Mouse (Mus musculus): ENCODE results near the gene Kcnk3.

Kcnk3 gene

GRCm38 (mm10) chr5:30588301-30588968 lies 465 bp downstream of the Kcnk3 start:
- DNase-seq (ENCODE audit: low read depth, low spot score): peak; percentile 34

- DNase-seq (ENCODE audit: low read depth, low spot score): no peak
Measured at GRCm38 (mm10) chr5:30589069-30589468, 1.1 kb downstream of the Kcnk3 start.

DNA sequence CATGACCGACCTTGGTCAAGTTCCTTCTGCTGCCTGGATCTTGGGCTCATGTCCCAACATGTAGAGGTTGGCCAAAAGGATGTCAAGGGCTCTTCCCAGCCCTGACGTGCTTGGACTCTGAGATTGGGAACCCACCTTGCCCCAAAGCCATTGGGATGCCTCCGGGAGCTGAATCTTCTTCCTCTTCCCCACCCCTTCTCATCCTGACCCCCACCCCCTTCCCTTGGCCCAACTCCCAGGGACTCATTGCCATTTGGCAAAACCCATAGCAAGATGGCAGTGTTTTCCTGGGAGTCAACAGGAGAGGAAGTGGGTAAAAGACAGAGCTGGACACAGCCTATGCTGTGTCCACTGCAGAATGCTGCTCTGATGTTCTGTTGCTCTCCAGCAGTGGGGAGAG lies 1.6 kb downstream of the Kcnk3 start:
- DNase-seq (ENCODE audit: low read depth, low spot score): no peak

DNA sequence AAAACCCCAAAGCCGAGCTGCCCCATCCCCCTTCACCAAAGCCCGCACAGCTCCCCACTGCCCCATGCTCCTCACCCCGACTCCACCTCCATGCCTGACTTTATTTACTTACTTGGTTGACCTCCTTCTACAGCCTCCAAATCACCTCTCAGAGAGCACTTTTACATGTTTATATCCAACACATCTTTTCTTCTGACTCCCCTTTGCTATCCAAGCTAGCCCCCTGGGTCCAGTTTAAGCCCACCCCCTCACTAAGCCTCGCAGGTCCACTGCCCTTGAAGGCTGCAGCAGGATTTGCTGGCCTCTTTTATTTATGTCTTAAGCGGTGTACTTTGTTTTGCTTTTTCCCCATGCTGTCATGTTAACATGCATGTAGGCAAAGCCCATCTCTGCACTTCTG lies 2.3 kb downstream of the Kcnk3 start:
- DNase-seq (ENCODE audit: low read depth, low spot score): no peak

GRCm38 (mm10) chr5:30591205-30591731 lies 3.3 kb downstream of the Kcnk3 start:
- no peak for DNase-seq (ENCODE audit: low read depth, low spot score)

DNA sequence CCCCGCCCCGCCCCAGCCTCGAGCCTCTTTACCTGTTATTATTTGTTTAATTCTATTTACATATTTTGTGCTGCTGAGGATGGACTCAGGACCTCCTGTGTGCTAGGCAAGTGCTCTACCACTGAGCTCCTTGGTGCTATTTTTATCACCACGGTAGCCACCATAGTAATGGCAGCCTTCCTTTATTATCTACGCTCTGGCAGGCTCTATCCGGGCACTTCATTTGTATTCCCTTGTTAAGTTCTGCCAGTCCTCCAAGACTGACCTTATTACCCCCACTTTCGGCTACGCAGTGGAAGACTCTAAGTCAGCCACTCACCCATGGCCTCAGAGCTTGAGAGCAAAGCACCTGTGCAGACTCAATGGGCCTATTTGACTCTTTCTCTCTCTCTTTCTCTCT lies 3.8 kb downstream of the Kcnk3 start:
- DNase-seq (ENCODE audit: low read depth, low spot score): no peak

- no peak for DNase-seq (ENCODE audit: low read depth, low spot score)
Measured at GRCm38 (mm10) chr5:30592279-30592980, 4.5 kb downstream of the Kcnk3 start.

- DNase-seq (ENCODE audit: low read depth, low spot score): no peak
Measured at GRCm38 (mm10) chr5:30593360-30593759, 5.4 kb downstream of the Kcnk3 start.

GRCm38 (mm10) chr5:30593811-30594504 lies 6.0 kb downstream of the Kcnk3 start:
- no peak for DNase-seq (ENCODE audit: low read depth, low spot score)

DNA sequence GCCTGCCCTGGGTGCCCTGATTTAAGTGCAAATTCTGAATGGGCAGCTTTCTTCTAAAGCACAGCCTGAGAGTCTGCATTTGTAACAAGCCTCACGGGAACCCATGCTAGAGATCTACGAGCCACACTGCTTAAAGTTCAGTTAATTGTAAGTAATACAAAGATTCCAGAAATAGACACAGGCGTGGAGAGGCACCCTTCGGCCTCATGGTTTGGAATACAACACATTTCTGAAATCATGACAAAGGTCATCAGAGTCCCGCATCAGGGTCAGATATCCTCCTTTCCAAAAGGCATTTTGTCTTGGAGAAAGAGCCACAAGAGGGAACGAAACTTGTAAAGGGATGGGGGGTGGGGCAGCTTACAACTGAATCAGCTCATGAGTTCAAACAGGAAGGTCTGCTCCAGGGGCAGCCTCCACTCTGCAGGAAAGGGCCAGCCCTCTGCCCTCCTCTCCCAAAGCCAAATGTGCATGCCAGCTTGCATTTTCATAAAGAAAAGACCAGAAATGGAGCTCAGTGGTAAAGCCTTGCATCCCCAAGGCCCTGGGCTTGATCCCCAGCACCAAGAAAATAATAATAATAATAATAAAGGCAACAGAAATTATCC lies 7.1 kb downstream of the Kcnk3 start:
- no peak for DNase-seq (ENCODE audit: low read depth, low spot score)

DNA sequence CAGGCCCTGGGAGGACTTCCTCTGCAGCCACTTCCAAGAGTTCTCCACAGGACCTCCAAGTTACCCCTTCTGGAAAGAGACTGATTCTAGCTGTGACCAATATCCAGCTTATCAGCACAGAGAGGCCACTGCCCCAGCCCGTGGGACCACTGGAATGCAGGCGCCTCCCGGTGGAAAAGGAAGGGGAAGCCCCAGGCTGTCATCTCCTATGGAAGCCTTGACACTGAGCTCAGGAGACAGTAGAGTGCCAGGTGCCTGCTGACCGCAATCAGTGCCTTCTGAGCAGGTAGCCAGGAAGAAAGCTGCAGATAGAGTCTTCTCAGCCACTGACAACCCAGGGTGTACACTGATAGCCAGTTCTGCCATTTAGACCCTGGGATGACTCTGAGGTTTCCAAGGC lies 13.4 kb downstream of the Kcnk3 start:
- DNase-seq (ENCODE audit: low read depth, low spot score): no peak

GRCm38 (mm10) chr5:30603255-30603654 lies 15.3 kb downstream of the Kcnk3 start:
- DNase-seq (ENCODE audit: low read depth, low spot score): no peak

GRCm38 (mm10) chr5:30603926-30604325 lies 16.0 kb downstream of the Kcnk3 start:
- no peak for DNase-seq (ENCODE audit: low read depth, low spot score)

DNA sequence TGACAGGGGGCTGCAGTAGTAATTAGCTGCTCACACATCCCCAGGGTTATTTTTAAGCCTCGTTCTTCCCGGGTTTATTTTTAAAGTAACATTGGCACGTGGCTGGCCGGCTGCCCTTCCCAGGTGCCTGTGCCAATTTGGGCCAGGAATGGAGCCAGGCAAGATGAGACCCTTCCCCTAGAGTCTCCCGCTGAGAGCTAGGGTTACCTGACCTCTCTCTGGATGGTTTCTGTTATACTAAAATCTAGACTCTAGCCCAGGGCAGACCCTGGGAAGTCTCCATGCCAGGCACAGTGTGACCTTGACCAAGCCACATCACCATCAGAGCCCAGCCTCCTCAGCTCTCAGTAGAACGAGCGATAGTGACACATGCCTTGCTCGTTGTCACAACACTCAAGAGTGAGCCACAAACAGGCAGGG lies 16.8 kb downstream of the Kcnk3 start:
- no peak for DNase-seq (ENCODE audit: low read depth, low spot score)

- DNase-seq (ENCODE audit: low read depth, low spot score): no peak
Measured at GRCm38 (mm10) chr5:30605649-30606048, 17.7 kb downstream of the Kcnk3 start.

DNA sequence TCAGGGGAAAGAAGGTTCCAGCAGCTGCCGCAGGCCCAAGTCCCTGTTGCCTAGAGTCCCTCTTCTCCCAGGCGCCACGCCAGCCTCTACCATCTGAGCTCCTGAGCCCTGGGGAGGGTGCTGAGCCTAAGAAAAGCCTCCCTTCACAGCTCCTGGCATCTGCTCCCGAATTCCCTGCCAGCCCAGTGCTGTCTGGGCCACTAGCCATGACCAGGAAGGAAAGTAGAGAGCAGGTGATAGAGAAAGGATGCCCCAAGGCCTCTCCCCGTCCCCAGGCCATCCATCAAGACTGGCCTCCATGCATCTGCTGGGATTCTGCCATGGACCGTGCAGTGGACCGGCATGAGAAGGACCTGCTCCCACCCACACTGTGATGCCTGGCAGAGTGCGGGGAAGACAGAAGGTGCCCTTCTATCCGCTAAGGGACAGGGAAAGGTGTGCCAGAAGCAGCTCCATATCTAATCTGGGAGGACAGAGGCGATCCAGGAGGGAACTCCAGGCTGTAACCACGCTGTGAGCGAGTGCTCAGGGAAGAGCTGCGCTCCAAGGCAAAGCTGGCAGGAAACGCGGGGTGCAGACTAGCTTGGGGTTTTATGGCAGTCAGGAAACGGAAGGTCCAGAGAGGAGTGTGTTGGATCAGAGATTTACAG lies 18.6 kb downstream of the Kcnk3 start:
- no peak for DNase-seq (ENCODE audit: low read depth, low spot score)

DNA sequence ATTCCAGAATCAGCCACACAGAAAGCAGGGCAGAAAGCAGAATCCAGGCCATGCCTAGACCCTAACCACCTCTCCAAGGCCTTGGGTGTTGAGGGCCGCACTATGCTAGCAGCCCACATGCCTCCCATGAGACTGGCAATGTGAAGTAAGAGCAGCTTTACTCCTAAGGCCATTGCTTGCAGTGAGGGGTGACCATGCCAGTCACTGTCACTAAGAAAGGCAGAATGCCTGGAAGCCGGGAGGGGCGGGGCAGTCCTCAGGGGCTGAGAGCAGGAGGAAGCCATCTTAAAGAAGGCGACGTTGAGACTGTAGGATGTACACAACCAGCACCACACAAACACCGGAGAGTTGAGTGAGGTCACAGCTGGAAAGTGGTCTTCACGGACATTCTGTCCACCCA lies 21.1 kb downstream of the Kcnk3 start:
- no peak for DNase-seq (ENCODE audit: low read depth, low spot score)

DNA sequence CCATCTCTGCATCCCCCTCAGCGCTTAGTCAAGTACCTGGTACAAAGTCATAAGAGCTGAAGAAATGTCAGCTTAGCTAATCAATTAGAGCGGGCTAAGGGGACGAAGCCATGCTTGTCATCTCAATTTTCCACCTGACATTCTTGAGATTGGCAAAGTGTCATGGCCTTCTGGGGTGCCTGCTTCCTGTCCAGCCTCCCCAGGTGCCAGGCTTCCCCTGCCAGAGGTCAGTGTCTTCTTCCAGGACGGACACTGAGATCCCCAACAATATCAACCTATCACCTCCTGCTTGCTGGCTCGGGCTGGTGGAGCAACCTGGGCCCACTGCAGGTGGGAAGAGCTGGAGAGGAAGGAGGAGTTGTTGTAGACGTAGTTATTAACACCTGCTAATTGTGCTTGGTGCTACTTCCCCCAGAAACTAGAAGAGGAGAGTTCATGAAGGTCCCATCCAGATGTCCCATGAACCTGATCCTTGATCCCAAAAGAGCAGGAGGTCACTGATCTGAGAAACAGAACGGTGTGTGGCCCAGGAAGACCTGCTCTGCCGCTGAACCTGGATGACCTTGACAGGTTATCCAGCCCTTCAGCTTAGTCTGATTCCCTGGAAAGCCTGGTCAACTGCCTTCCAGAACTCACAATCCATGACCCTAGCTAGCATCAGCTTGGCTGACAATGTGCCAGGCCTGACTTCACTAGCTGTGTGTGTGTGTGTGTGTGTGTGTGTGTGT lies 22.1 kb downstream of the Kcnk3 start:
- no peak for DNase-seq (ENCODE audit: low read depth, low spot score)

- DNase-seq (ENCODE audit: low read depth, low spot score): no peak
Measured at GRCm38 (mm10) chr5:30611091-30611490, 23.1 kb downstream of the Kcnk3 start.

DNA sequence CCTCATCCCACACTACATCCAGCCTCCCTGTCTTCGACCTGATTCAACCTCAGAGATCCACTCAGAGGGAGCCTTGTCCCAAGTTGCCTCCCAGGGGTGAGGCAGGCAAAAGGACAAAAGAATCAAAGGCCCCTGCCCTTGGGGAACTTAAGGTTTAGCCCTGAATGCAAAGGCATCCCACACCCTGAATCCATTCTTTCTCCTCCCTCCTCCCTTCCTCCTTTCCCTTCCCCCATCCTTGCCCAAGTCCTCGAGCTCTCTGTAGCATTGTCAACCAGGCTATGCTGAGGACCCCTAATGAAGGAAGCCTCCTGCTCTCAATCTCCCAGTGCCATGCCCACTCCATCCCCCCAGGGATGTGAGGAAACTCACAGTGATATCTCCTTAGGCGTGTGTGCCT lies 23.7 kb downstream of the Kcnk3 start:
- no peak for DNase-seq (ENCODE audit: low read depth, low spot score)

- DNase-seq (ENCODE audit: low read depth, low spot score): no peak
Measured at GRCm38 (mm10) chr5:30612575-30612974, 24.6 kb downstream of the Kcnk3 start.

Data from forelimb bud, embryonic 11.5 days (tissue).